Mouse (Mus musculus) MN1 (cell line): ENCODE measurements around the gene Scarf1.

ENCODE experiments used
- DNase-seq: peaks from one replicate; pipeline ENCODE4 v3.0.0-alpha.2; 2016; ENCODE audit warnings: low spot score

The Scarf1 gene

DNA sequence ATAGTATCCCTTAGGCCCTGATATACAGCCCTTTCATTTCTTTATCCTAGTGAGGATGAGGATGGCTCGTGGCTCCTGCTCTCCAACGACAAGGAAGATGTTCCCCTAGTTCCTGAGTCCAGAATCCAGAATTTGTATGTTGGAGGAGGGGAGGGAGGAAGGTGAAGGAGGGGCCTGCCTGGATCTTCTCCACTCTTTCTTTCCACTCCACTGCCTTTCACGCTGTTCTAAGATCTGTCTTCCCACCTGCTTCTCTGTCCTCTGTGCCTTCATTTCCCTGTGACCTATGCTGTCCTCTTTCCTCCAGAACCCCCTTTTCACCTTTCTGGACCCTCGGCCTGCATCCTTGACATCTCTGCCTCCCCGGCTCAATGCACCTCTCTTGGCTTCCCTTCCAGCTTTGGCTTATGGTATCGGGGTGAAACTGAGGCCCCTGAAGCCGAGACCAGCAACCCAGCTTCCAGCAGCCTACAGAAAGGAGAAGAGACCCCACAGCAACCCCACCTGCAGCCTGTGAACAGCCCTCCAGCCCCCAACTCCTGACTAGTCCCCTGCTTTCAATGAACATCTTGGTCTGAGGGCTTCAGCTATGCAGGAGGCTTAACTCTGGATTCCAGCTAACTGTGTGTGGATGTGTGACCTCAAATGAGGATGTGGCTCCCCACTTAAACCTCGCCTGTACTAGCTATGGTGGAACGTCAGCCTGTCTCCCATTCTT is 880 bp upstream of the Scarf1 start:
- DNase-seq = no peak

GRCm38 (mm10) chr11:75515186-75515585 is 1.8 kb downstream of the Scarf1 start:
- DNase-seq = no peak

GRCm38 (mm10) chr11:75519834-75520633 is 6.7 kb downstream of the Scarf1 start:
- DNase-seq = no peak

- DNase-seq = no peak
Measured at GRCm38 (mm10) chr11:75521609-75522008, 8.3 kb downstream of the Scarf1 start.

GRCm38 (mm10) chr11:75522793-75523192 is 9.5 kb downstream of the Scarf1 start:
- no peak for DNase-seq

DNA sequence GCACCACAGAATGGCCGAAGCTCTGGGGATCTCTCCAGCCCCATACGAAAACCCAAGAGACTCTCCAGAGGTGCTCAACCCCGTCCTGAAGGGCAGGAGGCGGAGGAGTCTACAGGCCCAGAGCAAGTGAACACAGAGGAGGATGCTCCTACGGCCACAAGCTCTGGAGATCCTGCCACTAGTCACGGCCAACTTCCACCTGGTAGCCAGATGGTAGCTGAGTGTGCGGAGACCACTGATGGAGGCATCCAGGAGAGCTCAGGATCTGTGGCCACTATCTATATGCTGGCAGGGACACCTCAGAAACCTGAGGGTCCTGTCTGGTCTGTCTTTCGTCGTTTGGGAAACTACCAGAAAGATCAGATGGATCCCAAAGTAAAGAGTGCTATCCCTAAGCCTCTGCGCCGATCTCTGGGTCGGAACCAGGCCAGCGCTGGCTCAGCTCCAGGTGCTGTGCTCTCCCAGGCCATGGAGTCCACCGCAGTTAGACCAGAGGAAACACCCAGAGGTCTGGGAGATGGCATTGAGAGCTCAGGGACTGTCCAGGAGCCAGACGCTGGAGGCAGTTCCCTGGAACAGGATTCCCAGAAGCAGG is 12.3 kb downstream of the Scarf1 start:
- DNase-seq = no peak

GRCm38 (mm10) chr11:75526943-75527342 is 13.6 kb downstream of the Scarf1 start:
- no peak for DNase-seq

GRCm38 (mm10) chr11:75529771-75530170 is 16.4 kb downstream of the Scarf1 start:
- no peak for DNase-seq

GRCm38 (mm10) chr11:75530325-75530724 is 17.0 kb downstream of the Scarf1 start:
- peak; percentile 91 for DNase-seq

GRCm38 (mm10) chr11:75530845-75531373 is 17.6 kb downstream of the Scarf1 start:
- DNase-seq = peak; percentile 23

GRCm38 (mm10) chr11:75531469-75532242 is 18.3 kb downstream of the Scarf1 start, which contains the start of gene Slc43a2:
Gene Slc43a2 (plus strand): TSS chr11:75531694.
- peak; percentile 94 for DNase-seq

GRCm38 (mm10) chr11:75532340-75533277 is 19.3 kb downstream of the Scarf1 start:
- no peak for DNase-seq

GRCm38 (mm10) chr11:75533314-75534015 is 20.1 kb downstream of the Scarf1 start:
- no peak for DNase-seq

- no peak for DNase-seq
Measured at GRCm38 (mm10) chr11:75534286-75535033, 21.1 kb downstream of the Scarf1 start.

GRCm38 (mm10) chr11:75535106-75535795 is 21.9 kb downstream of the Scarf1 start:
- no peak for DNase-seq

- DNase-seq = no peak
Measured at GRCm38 (mm10) chr11:75536255-75537024, 23.1 kb downstream of the Scarf1 start.

DNA sequence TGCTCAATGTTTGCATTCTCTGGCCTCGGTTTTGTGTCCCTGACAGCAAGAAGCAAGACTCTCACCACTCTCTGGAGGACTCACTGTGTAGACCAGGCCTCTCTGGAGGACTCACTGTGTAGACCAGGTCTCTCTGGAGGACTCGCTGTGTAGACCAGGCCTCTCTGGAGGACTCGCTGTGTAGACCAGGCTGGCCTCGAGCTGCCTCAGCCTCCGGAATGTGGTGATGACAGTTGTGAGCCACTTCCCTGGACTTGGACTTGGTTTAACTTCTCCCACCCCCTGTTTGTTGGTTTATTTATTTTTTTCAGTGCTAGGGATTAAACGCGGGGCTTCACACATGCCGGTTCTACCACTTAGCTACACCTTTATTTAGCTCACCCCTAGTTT is 23.7 kb downstream of the Scarf1 start:
- DNase-seq = no peak
